Mouse (Mus musculus) inflammation-experienced regulatory T-cells, adult 6 months (primary cell): Measurements from ENCODE around the gene A430089I19Rik. TPM values are rescaled to one million over a fixed set of nuclear protein-coding genes. Genes with fewer than 3 reads are reported as not detected.
"Not testable (repeated sequence)": the region's sequence is repeated elsewhere in the genome, so short reads cannot be mapped to it uniquely, and the experiment has no call there.

ENCODE experiments used
- ATAC-seq: one replicate; pipeline ENCODE4 v1.8.0; 2017
- polyA plus RNA-seq, 3 experiments: library from polyadenylated mRNA; unstranded; fragments of 100-300 nt; shearing (Covaris generic); gene quantifications; one replicate each; pipeline ENCODE4 v1.2.1; 2017

Gene A430089I19Rik
- polyA plus RNA-seq = not detected

GRCm38 (mm10) chr5:94306696-94307095 is at the start of gene A430089I19Rik:
Gene A430089I19Rik (minus strand): TSS chr5:94306796.
- ATAC-seq = not testable (repeated sequence)

- ATAC-seq = not testable (repeated sequence)
These were observed 32.9 kb upstream of the A430089I19Rik start, which contains the start of gene AA792892 for GRCm38 (mm10) chr5:94339449-94339848. Gene AA792892 (plus strand): TSS chr5:94339749.

DNA sequence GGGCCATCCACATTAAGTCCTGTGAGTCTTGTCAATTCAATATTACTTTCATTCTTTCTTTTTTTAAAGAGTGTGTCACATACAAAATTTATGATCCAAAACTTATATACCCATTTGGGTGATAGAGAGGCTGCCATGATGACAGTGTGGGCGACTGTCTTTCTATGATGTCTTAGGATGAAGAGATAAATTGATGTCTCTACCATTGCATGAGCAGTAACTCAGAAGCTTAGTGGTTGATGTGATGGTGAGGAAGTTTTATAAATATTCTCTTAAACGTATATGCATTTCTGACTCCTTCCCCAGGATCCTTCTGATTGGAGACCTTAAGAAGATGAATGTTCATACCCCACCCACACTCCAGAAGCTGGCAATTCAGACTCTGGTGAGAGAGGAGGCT is 7.5 kb upstream of the A430089I19Rik start, which contains the start of gene Gm6502:
Gm6502 (plus strand) TSS at position 301 of the 400 bp plus-strand sequence.
- ATAC-seq = not testable (repeated sequence)

Other genes starting within 250 kb of the A430089I19Rik start
- not detected for gene BC061212, start 236.3 kb downstream of the A430089I19Rik start, polyA plus RNA-seq
- gene Gm6351, start 230.4 kb downstream of the A430089I19Rik start, polyA plus RNA-seq = not detected
- not detected for gene Gm3106, start 88.8 kb downstream of the A430089I19Rik start, polyA plus RNA-seq
- gene Gm6502, start 7.6 kb upstream of the A430089I19Rik start, polyA plus RNA-seq = not detected
- gene AA792892, start 33.0 kb upstream of the A430089I19Rik start, polyA plus RNA-seq = not detected
- not detected for gene Gm7682, start 139.0 kb upstream of the A430089I19Rik start, polyA plus RNA-seq
- not detected for gene Gm3139, start 219.5 kb upstream of the A430089I19Rik start, polyA plus RNA-seq